Mouse (Mus musculus) spleen, postnatal 4 days (tissue): ENCODE measurements around the gene Tmc1.

Source experiments
- DNase-seq, 2 experiments: peaks; one replicate each; pipeline ENCODE4 v3.0.0; 2022; ENCODE audit warnings: low spot score in 2 of 2

Gene Tmc1

DNA sequence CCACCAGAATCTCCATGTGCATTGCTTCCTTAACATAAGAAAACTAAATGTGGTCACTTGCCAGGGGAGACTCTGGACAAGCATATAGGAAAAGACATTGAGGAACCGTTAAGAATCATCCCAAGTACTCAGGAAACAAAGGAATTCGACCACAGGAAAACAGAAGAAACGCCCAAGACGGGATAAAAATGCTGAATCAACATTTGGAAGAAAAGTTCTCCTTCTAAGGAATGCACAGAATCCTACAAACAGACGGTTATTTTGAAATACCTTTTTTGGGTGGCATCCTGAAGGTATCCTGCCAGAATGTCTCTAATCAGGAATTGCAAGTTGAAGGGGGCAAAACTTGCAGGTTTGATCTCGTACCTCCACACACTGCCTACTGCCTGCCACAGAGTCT, at the start of gene Tmc1:
Gene Tmc1, minus strand, starts transcription at position 329 of the 400 bp plus-strand sequence.
- DNase-seq, result no peak

GRCm38 (mm10) chr19:21001552-21001951, 47.5 kb upstream of the Tmc1 start:
- DNase-seq, result no peak

DNA sequence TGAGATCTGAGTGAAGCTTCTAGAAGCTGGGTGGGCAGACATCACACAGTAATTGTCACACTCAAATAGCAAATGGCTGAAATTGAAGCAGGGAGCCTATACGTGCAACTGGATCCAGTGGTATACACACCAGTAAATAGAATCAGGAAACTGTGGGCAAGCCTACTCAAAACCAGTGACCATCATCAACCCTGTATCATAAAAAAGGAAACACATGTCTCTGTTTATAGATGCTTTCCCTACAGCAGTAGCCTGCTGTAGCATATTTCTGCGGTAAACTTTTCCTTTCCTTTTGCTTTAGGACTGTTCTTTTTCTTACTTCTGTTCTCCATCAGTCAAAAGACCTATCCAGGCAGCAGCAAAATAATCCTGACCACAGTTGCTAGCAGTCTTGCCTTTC, 25.2 kb upstream of the Tmc1 start:
- DNase-seq, result no peak

DNA sequence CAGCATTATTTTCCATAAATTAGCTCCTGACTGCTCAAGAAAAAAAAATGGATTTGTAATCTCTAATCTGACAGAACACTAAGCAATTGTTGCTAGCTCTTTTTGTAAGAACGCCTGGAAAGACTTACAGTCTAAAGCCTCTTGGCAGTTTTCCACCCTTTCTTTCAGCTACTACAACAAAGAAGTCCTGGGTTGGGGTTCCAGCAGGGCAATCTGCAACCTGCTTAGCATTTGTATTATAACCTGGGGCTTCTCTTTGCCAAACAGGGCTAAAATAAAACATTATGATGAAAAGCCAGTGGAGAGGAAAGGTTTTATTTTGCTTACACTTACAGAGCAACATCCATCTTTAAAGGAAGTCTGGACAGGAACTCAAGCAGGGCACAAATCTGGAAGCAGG, 24.1 kb upstream of the Tmc1 start:
- DNase-seq, result no peak

DNA sequence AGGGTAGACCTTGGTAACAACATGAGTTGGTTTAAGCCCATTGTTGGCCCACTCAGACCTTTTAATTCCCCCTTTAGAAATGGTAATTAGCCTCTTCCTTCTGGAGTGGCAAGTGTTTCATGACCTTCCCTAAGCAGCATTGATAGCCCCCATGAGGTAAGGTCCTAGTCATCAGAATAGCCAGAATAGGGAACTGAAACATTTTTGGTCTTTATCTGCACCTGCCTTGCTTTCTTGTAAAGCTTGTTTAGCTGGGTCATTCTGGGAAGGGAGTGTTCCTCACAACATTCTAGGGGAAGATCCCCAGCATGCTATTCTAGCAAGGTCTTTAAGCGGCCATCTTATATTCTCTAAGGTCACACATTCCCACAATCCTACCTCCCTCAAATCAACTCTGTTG, 17.9 kb upstream of the Tmc1 start:
- no peak for DNase-seq

- DNase-seq, result no peak
These were observed 813 bp upstream of the Tmc1 start for GRCm38 (mm10) chr19:20954815-20955214.

- DNase-seq, result no peak
These were observed 9.6 kb downstream of the Tmc1 start for GRCm38 (mm10) chr19:20944446-20944845.

- no peak for DNase-seq
These were observed 29.7 kb downstream of the Tmc1 start for GRCm38 (mm10) chr19:20924282-20924681.

GRCm38 (mm10) chr19:20923336-20924211, 30.4 kb downstream of the Tmc1 start:
- DNase-seq, result no peak

GRCm38 (mm10) chr19:20918241-20918640, 35.8 kb downstream of the Tmc1 start:
- DNase-seq, result no peak

DNA sequence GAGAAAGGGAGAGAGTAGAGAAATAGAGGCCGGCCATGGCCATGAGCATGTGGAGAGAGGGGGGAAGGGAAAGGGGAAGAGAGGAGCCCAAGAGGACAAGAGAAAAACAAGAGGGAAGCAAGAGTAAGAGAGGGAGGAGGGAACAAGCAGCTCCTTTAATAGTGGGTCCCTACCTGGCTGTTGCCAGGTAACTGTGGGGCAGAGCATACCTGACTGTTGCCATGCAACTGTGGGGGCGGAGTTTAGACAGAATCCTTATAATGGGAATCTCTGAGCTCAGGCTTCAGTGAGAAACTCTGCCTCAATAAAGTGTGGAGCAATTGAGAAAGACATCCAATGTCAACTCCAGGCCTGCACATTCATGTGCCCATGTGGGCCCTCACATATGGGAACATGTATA, 38.9 kb downstream of the Tmc1 start:
- DNase-seq, result no peak

- no peak for DNase-seq
These were observed 43.6 kb downstream of the Tmc1 start for GRCm38 (mm10) chr19:20910356-20910755.

- no peak for DNase-seq
These were observed 72.8 kb downstream of the Tmc1 start for GRCm38 (mm10) chr19:20881205-20881604.

DNA sequence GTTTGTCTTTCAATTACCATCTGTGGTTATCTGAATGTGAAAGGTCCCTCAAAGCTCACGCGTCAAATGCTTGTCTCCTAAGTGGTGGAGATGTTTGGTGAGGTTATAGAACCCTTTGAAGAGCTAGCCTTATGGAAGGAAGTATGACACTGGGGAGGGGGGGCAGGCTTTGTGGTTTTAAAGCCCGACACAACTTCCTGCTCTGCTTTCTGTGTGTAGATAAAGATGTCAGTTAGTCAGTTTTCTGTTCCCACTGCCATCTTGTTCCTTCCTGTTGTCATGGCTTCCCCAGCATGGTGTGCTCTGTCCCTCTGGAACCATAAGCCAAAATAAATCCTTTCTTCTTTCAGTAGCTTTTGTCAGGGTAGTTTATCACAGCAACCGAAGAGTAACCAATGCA, 78.1 kb downstream of the Tmc1 start:
- no peak for DNase-seq

DNA sequence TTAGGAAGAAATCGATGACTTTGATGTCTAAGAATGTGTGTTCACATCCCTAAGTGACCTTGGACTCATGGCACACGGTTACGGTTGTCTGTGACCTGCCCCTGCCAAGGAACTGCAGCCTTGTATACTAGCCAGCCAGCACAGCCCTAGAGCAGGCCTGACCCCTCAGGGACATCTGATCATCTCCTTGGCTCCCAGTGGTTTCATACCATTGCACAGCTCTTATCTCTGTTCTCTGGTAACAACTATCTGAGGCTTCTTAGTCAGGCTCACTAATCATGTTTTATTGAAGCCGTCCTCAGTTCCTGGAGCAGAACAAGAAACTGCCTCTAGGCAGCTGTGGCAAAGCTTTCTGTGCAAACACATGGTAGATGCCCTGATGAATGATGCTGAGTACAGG, 92.2 kb downstream of the Tmc1 start:
- no peak for DNase-seq

GRCm38 (mm10) chr19:20860270-20860669, 93.7 kb downstream of the Tmc1 start:
- no peak for DNase-seq

DNA sequence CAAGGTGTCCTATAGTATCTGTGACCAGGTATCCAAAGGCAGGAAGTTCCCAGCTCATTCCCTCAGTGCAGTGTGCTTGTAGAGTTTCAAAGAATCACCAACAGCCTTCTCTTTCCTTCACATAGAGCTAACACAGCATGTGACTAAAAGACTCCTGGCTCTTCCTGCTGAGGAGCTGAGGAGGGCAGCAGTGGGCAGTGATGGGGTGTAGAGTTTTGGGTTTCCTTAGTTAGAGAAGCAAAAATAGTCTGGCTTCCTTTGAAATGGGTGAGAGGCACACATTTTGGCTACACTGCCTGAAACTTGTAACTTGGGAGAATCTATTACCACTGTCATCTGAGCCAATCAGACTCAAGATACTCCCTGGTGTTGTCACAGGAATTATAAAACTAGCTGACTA, 96.2 kb downstream of the Tmc1 start:
- no peak for DNase-seq

DNA sequence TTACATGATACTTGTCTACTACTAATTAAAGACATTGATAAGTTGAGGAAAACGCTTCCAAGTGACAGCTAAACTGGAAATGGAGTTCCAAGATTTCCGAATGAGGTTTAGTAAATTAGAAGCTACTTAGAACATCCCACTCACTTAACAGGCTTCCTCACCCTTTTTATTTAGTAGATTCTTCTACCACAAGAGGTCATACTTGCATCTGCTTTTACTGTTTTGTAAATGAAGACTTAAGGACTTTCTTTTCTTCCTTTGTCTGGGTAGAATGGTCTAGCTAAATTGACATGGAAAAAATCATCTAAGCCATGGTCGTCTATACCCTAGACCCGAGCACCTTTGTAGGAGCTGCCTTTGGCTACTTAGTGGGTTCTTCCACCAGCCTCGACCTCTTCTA, 105.1 kb downstream of the Tmc1 start:
- DNase-seq, result no peak

- no peak for DNase-seq
These were observed 106.4 kb downstream of the Tmc1 start for GRCm38 (mm10) chr19:20847476-20848073.

- no peak for DNase-seq
These were observed 116.6 kb downstream of the Tmc1 start for GRCm38 (mm10) chr19:20837422-20837821.

DNA sequence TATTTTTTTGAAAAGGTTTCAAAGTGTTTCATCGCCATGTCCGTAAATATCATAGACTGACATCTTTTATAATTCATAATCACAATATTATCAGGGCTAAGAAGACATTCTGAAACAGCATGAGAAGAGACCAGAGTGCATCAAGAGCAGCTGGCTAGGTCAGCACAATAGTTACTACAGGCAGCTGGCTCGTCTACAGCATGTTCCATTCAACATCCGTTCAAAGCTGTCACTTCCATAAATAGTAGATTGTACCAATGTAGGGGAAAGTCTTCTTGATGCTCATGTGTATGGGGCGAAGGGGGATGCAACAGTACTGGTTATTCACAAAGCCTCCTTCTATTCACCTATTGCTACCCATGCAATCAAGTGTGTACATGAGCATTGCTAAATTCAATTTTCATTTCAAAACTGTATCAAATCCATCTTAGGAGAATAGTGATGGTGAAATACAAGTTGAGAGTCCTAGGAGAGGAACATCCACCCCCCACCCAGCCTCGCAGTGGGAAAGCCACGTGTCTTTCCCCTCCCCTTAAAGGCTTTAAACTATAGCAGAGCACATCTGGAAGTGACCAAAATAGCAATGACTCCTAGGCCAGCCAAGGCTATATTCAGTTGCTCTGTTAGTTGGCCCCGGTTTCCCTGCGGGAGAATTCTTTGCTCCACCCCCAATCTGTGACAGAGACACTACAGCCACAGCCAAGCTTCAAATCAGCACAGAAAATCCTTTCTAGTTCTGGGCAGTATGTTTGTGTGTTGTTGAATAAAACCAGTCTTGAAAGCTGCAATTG, 117.8 kb downstream of the Tmc1 start:
- DNase-seq, result no peak

DNA sequence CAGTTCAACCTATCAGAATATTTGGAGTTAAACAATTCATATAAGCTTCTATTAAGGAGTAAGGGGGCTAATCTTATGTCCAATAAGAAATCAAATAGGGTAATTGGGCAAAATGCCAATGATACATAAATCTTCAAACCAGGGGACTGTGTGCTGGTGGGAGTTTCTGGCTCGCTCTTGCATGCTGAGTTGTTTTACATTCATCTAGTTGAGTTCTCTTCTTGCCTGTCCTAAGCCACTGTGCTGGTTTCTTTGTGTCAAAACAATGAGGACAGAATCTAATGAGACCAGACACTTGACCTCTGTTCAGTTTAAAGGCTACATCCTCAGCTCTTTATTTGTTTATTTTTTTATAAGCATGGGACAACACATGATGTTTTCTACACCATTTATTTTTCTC, 119.1 kb downstream of the Tmc1 start:
- no peak for DNase-seq

- no peak for DNase-seq
These were observed 154.5 kb downstream of the Tmc1 start for GRCm38 (mm10) chr19:20799460-20799859.
